Mouse (Mus musculus) hindbrain, embryonic 11.5 days (tissue): ENCODE data around the gene Ralgapa2. TPM values are rescaled to one million over a fixed set of nuclear protein-coding genes. Genes with fewer than 3 reads are reported as not detected.

Experiments
- ATAC-seq: fragments of 200-750 bp; cut with Nextera tagmentation; 2 replicates; pipeline ENCODE4 v1.8.0; 2017; ENCODE audit warnings: mild to moderate bottlenecking, moderate TSS enrichment, moderate library complexity; ENCODE audit not compliant: low FRiP score
- DNase-seq: peaks from one replicate; pipeline ENCODE4 v3.0.0-alpha.2; 2015; ENCODE audit warnings: low spot score
- H3K27ac ChIP-seq: fragments of 300-500 bp; sonication (generic); 2 replicates; pipeline ENCODE4 v1.5.1; 2014; ENCODE audit warnings: mild to moderate bottlenecking, low read depth, low read length
- H3K27me3 ChIP-seq: fragments of 300-500 bp; sonication (generic); 2 replicates; pipeline ENCODE4 v1.6.1; 2014; ENCODE audit warnings: mild to moderate bottlenecking, low read length, moderate library complexity, mixed read lengths; ENCODE audit not compliant: control insufficient read depth, insufficient read depth
- H3K36me3 ChIP-seq: fragments of 300-500 bp; sonication (generic); 2 replicates; pipeline ENCODE4 v1.6.1; 2014; ENCODE audit warnings: mild to moderate bottlenecking, low read length, moderate library complexity, mixed read lengths; ENCODE audit not compliant: control insufficient read depth, insufficient read depth
- H3K4me1 ChIP-seq: fragments of 300-500 bp; sonication (generic); replicated peaks from 2 replicates; pipeline ENCODE4 v1.6.1; 2014; ENCODE audit warnings: low read length, mixed read lengths; ENCODE audit not compliant: control insufficient read depth, insufficient read depth
- H3K4me2 ChIP-seq: fragments of 300-500 bp; sonication (generic); replicated peaks from 2 replicates; pipeline ENCODE4 v1.6.1; 2014; ENCODE audit warnings: mild to moderate bottlenecking, low read depth, low read length
- H3K4me3 ChIP-seq: fragments of 300-500 bp; sonication (generic); 2 replicates; pipeline ENCODE4 v1.5.1; 2014; ENCODE audit warnings: low read depth, low read length
- H3K9ac ChIP-seq: fragments of 300-500 bp; sonication (generic); 2 replicates; pipeline ENCODE4 v1.6.1; 2014; ENCODE audit warnings: low read depth, low read length
- H3K9me3 ChIP-seq: fragments of 300-500 bp; sonication (generic); 2 replicates; pipeline ENCODE4 v1.6.1; 2016; ENCODE audit warnings: low read length; ENCODE audit not compliant: control insufficient read depth
- WGBS: fragments of 180-500 bp; shearing (Covaris S2); extraction: QIAGEN DNeasy Blood & Tissue Kit; methylation state at CpG from one replicate; pipeline ENCODE4 v1.1.7; 2014; 5-methylcytosine and 5-hydroxymethylcytosine counted together
- polyA plus RNA-seq: library from polyadenylated mRNA; unstranded; fragments of >200 nt; fragmentation: Nextera tagmentation; extraction: Ambion mirVana; gene quantifications from 2 replicates; pipeline ENCODE4 v1.2.1, GENCODE M21; 2014

Gene Ralgapa2
- polyA plus RNA-seq, 1 experiment from 2014 or later = 13.6 TPM

DNA sequence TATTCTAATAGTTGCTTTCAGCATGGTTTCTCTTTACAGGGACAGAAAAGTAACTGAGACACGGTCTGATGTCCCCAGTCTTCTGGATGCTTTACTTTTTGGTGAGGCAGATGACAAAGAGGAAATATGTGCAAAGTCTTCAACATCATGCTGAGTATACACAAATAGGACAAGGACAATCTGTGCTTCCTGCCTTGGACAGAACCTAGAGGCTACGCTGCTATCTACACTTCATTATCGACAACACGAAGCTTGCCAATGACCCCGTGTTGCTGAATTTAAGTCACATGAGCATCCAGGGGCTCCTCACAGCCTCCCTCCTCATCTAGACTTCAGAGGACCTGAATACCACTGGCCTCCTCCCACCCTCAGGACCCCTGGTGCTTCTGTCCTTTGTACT lies 161.9 kb downstream of the Ralgapa2 start:
- no peaks in the 10 kb centered on the region for H3K36me3 ChIP-seq
- no peak overlapping the region for H3K27ac ChIP-seq
- no peak for ATAC-seq
- no peak overlapping the region for H3K4me2 ChIP-seq
- no peaks in the 10 kb centered on the region for H3K27me3 ChIP-seq
- 93% methylated on average over 5 of the region's 5 CpGs for WGBS
- no peak overlapping the region for H3K4me3 ChIP-seq
- no peak overlapping the region for H3K9ac ChIP-seq
- no peaks in the 10 kb centered on the region for H3K4me1 ChIP-seq
- H3K9me3 ChIP-seq = no peaks in the 10 kb centered on the region
- no peak for DNase-seq

DNA sequence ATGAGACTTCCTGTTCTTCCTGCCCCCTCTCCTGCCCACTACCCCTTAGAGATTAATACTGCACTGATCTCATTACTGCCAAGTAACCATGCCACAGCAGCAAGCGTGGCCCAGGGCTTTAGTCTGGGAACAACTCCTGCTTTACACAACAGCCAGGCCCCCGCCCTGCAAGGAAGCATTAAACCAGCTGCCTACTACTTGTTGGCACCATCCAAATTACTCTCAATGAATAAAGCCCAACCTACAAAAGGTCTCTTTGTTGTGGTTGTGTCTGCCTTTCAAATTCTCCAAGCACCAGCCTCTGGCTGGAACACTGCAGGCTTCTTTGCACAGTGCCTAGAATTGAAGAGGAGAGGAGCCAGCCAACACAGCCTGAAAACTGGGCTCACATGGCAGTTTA lies 164.2 kb downstream of the Ralgapa2 start:
- no peaks in the 10 kb centered on the region for H3K9me3 ChIP-seq
- H3K36me3 ChIP-seq = no peaks in the 10 kb centered on the region
- WGBS = 67% methylated on average over 2 of the region's 2 CpGs
- no peak for DNase-seq
- H3K4me1 ChIP-seq = no peaks in the 10 kb centered on the region
- H3K27ac ChIP-seq = no peak overlapping the region
- no peak; the same call in 1 of the 2 replicates for ATAC-seq
- H3K27me3 ChIP-seq = no peaks in the 10 kb centered on the region
- H3K4me2 ChIP-seq = no peak overlapping the region
- no peak overlapping the region for H3K4me3 ChIP-seq
- no peak overlapping the region for H3K9ac ChIP-seq

DNA sequence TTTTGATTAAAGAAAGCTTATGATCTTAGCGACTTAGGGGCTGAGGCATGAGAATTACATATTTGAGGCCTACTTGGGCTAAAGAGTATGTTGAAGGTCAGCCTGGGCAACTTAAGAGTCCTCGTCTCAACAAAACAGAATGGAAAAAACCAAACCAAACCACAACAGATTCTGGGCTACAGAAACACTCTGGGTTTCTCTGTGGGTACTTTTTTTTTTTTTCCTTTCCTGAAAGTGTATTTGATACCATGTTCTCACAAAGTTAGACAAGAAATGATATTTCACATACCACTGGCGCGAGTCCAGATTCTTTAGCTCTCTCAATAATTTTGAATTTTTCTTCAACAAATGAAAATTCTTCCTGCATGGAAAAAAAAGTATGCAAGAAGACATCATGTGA lies 172.1 kb downstream of the Ralgapa2 start:
- H3K4me1 ChIP-seq = no peaks in the 10 kb centered on the region
- DNase-seq = no peak
- H3K9me3 ChIP-seq = no peaks in the 10 kb centered on the region
- no peak overlapping the region for H3K4me2 ChIP-seq
- no peak overlapping the region for H3K27ac ChIP-seq
- 0 out of 2 replicates have a peak, but pooled peaks cover 6% of the 10 kb centered on the region for H3K36me3 ChIP-seq
- no peak overlapping the region for H3K4me3 ChIP-seq
- H3K27me3 ChIP-seq = no peaks in the 10 kb centered on the region
- no peak for ATAC-seq
- 89% methylated on average over 4 of the region's 4 CpGs for WGBS
- no peak overlapping the region for H3K9ac ChIP-seq

DNA sequence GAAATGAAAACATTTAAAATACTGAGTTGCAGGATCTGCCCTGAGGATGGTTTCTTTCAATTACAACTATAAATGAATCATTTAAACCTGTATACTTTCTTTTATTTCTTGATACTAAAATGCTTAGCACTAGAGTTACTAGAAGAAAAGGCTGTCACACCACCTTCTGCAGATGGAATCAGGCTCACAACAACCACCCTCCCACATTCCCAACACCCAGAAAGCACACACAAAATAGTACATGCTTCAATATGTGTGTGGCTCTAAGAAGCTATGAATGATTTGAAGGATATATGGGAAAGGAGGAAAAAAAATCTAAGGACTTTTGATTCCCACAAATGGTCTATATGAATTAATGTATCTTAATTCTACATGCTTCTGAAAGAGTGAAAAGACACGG lies 174.6 kb downstream of the Ralgapa2 start:
- no peak for DNase-seq
- no peaks in the 10 kb centered on the region for H3K27me3 ChIP-seq
- WGBS = 77% methylated on average over 1 of the region's 1 CpGs
- no peak overlapping the region for H3K4me2 ChIP-seq
- no peaks in the 10 kb centered on the region for H3K4me1 ChIP-seq
- 0 out of 2 replicates have a peak, but pooled peaks cover 6% of the 10 kb centered on the region for H3K36me3 ChIP-seq
- H3K9ac ChIP-seq = no peak overlapping the region
- no peak overlapping the region for H3K27ac ChIP-seq
- H3K4me3 ChIP-seq = no peak overlapping the region
- ATAC-seq = no peak
- no peaks in the 10 kb centered on the region for H3K9me3 ChIP-seq

DNA sequence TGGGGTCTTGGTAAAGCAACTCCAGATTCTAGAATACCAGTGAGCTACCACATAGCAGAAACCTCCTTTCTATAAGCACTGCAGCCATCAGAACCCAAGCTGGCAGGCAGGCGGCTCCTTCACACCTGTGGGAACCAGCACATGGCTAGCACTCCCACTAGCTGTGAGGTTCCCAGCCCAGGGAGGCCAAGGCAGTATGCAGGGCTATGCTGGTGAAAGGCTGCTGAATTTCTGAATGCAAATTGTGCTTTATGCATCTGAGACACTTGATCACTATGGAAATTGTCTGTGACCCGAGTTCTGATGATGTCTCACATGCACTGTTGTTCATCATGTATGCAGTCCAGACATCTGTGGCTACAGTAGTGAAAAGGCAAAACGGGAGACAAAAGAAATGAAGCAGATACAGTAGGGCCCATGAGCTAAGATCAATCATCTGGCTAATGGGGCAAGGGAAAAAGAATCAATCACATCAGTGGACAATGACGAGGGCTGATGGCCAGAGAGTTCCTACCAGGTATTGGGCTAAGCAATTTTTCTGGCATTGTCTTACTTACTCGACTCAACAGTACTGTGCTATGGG lies 180.2 kb downstream of the Ralgapa2 start:
- Histone ChIP-seq H3K27ac (peak overlapping the region; percentile 51), H3K4me3 (no peak overlapping the region), H3K4me2 (no peak overlapping the region), H3K9ac (no peak overlapping the region), H3K9me3 (no peaks in the 10 kb centered on the region), H3K4me1 (peaks cover 4% of the 10 kb centered on the region; the same call in 1 of the 2 replicates), H3K27me3 (no peaks in the 10 kb centered on the region), H3K36me3 (no peaks in the 10 kb centered on the region)
- 60% methylated on average over 5 of the region's 5 CpGs for WGBS
- DNase-seq (peak; percentile 27), ATAC-seq (peak; percentile 78)

DNA sequence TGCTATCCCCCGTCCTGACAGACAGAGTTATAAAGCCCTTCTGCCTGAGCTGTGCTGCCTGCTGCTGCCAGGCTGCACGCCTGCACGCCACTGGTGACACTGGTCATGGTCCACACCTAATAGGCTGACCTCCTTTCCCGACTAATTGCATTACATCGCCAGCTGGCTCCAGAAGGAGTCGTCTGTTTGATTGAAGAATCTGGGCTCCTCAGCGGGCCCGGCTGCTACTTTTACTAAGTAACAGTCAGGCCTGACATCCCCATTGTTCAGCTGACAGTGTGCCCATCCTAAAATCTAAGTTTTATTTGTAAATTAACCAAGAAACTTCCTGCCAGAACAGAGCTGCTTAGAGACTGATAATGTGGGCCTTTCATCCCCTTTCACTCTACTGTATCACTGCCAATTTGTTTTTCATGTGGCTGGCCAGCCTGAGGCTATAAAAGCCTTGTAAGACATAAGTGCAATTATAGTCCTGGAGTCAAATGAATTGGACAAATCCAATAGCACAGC lies 181.3 kb downstream of the Ralgapa2 start:
- Histone ChIP-seq H3K27ac (peak overlapping the region; percentile 67), H3K27me3 (no peaks in the 10 kb centered on the region), H3K9ac (no peak overlapping the region), H3K36me3 (no peaks in the 10 kb centered on the region), H3K4me1 (peaks cover 4% of the 10 kb centered on the region; the same call in 1 of the 2 replicates), H3K4me2 (no peak overlapping the region), H3K4me3 (no peak overlapping the region), H3K9me3 (no peaks in the 10 kb centered on the region)
- DNase-seq (peak; percentile 66), ATAC-seq (peak; percentile 87)
- 21% methylated on average over 8 of the region's 8 CpGs for WGBS

DNA sequence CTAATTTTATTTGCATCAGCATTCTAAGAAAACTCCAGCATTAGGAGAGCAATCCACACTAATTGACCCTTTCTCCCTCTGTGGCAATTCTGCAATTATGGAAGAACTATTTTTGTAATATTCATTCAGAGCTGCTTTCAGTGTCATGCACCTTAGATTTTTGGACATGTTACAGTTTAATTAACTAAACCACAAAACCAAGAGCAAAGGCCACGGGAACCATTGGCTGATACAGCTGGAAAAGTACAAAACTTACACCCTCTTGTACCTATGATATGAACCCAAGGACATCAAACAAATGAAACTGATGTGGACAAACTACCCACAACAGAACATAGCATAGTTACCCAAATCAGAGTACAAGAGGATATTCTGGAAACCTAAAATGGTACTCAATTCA lies 182.0 kb downstream of the Ralgapa2 start:
- Histone ChIP-seq H3K27ac (no peak overlapping the region), H3K36me3 (no peaks in the 10 kb centered on the region), H3K4me3 (no peak overlapping the region), H3K4me2 (no peak overlapping the region), H3K4me1 (peaks cover 4% of the 10 kb centered on the region; the same call in 1 of the 2 replicates), H3K27me3 (no peaks in the 10 kb centered on the region), H3K9me3 (no peaks in the 10 kb centered on the region), H3K9ac (no peak overlapping the region)
- ATAC-seq (no peak), DNase-seq (no peak)
- WGBS = 97% methylated on average over 1 of the region's 1 CpGs

DNA sequence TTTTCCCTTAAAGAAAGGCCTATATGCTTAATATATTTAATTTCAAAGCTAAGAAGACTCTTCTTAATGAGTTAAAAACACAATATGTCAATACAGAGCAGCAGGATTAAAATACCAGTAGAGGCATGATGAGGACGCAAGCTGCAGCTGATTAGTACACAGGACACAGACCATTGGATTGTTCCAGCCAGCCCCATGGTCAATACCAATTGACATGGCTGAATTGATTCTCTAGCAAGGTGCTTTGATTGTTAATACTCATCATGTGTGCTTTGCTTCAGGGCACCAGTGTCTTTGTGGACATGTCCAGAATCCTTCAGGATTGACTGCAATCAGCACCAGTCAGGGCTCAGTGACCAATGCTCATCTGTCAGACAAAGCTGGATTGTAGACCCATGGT lies 185.5 kb downstream of the Ralgapa2 start:
- DNase-seq (no peak), ATAC-seq (peak; percentile 34; the same call in 1 of the 2 replicates)
- no peaks in the 10 kb centered on the region for H3K27me3 ChIP-seq
- H3K4me2 ChIP-seq = no peak overlapping the region
- H3K36me3 ChIP-seq = no peaks in the 10 kb centered on the region
- WGBS = 65% methylated on average over 1 of the region's 1 CpGs
- H3K9ac ChIP-seq = no peak overlapping the region
- H3K4me1 ChIP-seq = peaks cover 6% of the 10 kb centered on the region; the same call in 1 of the 2 replicates
- H3K27ac ChIP-seq = no peak overlapping the region
- H3K4me3 ChIP-seq = no peak overlapping the region
- H3K9me3 ChIP-seq = no peaks in the 10 kb centered on the region
